Mouse (Mus musculus) brain, embryonic 14.5 days (tissue): ENCODE data around the gene Mepce. TPM values are rescaled to one million over a fixed set of nuclear protein-coding genes. Genes with fewer than 3 reads are reported as not detected.

ENCODE experiments used
- DNase-seq: peaks from one replicate; pipeline ENCODE4 v3.0.0-alpha.2; 2011; ENCODE audit warnings: low read depth
- CTCF ChIP-seq: fragments of 200-500 bp; IDR thresholded peaks from 2 replicates; pipeline ENCODE4 v1.5.1; 2012; ENCODE audit warnings: inconsistent platforms, mild to moderate bottlenecking, moderate library complexity, borderline replicate concordance; ENCODE audit not compliant: insufficient read depth, insufficient read length; ENCODE audit errors: extremely low read depth
- POLR2A ChIP-seq: fragments of 200-500 bp; IDR thresholded peaks from 2 replicates; pipeline ENCODE4 v1.6.1; 2012; ENCODE audit warnings: mild to moderate bottlenecking, inconsistent platforms, borderline replicate concordance; ENCODE audit not compliant: poor library complexity, insufficient read depth, insufficient read length, severe bottlenecking; ENCODE audit errors: extremely low read depth
- polyA plus RNA-seq: library from polyadenylated mRNA; depleted of rRNA; stranded (reverse); fragments of >200 nt; gene quantifications from 2 replicates; pipeline ENCODE4 v1.2.3, GENCODE M21; 2012

The Mepce gene
- polyA plus RNA-seq, 1 experiment, result 38.5 TPM

DNA sequence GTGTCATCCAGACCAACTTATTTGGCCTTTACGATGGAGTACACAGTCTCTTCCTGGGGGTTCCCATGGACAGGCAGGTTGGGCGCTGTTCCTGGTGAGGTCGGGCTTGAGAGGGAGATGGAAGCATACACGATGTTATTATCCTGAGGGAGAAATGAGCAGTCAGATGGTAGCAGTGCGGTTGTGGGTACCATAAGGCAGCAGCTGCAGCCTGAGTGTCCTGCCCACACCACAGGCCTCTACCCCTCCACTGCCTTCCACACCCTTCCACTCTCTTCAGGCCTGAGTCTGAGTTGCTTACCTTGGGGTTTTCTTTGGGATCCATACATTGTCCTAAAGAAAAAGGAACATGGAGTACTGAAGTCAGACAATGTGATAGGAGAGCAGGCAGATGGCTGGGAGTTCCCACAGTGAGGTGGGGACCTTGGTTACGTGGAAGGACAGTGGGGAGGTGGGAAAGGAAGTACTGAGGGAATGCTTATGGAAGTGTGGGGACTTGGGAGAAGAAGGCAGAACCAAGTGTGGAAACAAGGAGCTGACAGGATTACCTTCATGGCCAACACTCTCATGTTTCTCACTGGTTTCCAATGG, 36.1 kb upstream of the Mepce start:
- TF ChIP-seq CTCF (no peak), POLR2A (no peak)
- no peak for DNase-seq

DNA sequence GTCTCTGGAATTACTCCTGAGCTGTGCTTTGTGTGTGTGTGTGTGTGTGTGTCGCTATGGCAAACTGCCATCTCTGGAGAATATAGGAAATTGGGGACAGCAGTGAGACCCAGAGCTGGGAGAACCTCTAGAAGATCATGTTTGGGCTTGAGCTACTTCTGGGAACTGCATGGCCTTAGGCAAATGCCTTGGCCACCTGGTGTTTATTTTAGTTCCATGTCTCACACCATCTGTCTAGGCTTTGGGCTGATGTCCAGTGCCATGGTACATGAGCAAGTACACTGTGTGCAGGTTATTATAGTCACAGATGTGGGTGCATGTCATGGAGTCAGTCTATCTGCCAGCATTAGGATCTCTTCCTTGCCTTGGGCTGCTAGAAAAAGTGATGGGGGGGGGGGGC, 35.1 kb upstream of the Mepce start:
- DNase-seq, result peak; percentile 29
- no peak for TF ChIP-seq POLR2A
- TF ChIP-seq CTCF, result no peak

DNA sequence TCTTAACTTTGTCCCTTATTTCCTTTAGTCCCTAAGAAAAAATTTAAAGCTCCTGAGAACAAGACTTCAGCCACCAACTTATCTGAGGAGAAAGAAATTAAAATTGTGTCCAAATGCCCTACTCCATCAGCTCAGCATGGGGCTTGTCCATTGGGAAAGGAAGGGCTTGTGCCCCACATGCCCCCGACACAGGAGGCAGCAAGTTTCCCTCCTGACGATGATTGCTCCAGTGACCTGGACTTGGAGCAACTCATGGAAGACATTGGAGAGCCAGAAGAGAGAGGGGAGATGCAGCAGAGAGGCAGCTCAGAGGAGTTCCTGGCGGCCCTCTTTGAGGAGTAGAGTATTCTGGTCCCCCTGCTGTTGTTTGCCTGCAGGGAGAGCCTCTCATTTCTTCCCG, 34.7 kb upstream of the Mepce start:
- no peak for TF ChIP-seq CTCF
- no peak for TF ChIP-seq POLR2A

DNA sequence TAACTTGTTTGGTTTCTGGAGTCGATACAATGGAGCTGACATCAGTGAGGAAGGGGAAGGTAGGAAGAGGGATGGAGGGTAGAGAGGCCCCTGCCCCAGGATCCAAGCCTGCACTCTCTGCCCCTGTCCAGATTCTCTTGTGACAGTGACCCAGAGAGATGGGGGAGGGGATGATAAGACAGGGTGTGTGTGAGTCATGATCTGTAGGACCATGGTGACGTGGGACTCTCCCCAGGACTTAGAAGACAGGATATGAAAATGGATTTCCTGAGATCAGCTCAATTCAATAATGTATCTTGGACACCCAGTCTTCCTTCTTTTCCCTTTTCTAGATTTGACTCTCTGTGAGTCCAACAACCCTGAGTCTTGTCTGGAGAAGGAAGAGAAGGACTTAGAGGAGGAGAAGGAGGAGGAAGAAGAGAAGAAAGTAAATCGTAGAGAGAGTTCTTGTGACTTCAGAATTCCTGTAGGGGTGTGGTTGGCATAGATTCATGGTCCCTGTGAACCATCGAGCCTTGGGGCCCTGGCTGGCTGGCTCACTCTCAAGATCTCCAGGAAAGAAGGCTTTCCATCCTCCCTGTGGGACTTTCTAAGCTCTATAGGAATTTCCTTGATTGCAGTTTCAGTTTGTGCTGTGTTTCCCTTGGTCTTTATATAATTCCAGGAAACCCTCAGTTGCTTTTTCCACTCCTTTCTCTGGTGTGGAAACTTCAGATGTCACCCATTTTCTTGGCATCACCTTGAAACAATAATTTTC, 30.2 kb upstream of the Mepce start:
- TF ChIP-seq POLR2A (no peak), CTCF (no peak)
- DNase-seq, result no peak

More for the DNA sequence above, 34.7 kb upstream of the Mepce start:
- no peak for DNase-seq

DNA sequence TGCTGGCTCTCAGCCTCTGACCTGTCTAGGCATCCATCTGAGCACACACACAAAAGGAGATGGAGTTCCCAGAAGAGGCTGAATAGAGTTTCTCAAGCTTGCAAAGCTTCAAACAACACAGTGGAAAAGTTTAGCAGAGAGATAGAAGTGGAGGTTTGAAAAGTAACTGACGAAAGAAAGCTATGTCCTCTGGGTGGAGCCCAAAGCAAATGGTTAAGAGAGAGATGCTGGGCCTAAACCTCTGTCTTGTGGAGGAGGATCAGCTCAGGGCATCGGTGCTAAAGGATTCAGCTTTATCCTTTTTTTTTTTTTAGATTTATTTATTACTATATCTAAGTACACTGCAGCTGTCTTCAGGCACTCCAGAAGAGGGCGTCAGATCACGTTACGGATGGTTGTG, 20.9 kb upstream of the Mepce start:
- TF ChIP-seq CTCF (no peak), POLR2A (no peak)
- DNase-seq, result no peak

DNA sequence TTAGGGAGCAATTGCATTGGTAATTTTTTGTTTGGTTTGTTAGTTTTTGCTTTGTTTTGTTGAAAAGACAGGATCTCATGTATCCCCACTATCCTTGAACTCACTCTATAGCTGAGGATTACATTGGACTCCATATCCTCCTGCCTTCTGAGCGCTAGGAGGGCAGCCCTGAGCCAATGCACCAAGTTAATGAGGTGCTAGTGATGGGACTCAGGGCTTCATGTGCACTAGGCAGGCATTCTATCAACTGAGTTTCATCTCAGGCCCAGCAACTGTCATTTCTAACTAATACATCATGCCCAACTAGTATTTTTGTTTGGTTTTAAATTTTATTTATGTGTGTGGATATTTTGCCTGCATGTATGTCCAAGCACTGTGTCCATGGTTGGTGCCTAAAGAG, 18.7 kb upstream of the Mepce start:
- no peak for TF ChIP-seq CTCF
- TF ChIP-seq POLR2A, result no peak
- no peak for DNase-seq

DNA sequence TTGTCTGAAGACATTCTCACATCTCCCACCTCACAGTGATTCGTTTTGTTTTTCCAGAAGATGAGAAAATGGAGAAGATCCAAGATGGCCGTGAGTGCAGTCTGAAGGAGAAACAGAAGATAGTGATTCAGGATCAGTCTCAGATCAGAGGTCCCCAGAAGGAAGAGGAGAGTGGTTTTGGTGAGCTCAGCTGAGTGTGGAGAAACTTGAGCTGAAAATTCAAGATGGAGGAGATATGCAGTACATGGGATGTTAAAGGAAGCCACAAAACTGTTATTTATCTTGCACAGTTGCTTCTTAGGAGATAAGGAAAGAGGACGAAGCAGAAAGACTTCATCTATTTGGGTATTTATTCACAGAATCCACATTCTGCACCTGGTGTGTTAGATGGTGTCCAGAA, 13.5 kb upstream of the Mepce start:
- no peak for DNase-seq
- TF ChIP-seq POLR2A (no peak), CTCF (no peak)

DNA sequence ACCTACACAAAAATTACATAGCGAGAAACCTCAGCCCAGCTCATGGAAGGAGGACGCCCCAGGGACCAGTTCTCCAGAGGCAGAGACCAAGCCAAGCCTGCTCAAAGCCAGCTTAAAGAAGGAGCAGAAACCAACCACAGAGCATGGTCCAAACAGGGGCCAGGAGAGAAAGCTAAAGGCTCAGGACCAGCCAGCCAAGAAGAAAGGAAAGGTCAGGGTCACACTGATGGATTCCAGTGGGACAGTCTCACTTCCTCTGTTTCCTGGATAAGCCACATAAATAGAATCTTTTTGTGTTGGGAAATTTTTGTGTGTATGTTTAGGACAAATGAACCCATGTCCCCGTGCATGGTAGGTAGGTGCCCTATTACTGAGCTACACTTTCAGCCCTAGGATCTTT, 9.2 kb upstream of the Mepce start:
- TF ChIP-seq POLR2A, result no peak
- TF ChIP-seq CTCF, result no peak
- DNase-seq, result no peak

DNA sequence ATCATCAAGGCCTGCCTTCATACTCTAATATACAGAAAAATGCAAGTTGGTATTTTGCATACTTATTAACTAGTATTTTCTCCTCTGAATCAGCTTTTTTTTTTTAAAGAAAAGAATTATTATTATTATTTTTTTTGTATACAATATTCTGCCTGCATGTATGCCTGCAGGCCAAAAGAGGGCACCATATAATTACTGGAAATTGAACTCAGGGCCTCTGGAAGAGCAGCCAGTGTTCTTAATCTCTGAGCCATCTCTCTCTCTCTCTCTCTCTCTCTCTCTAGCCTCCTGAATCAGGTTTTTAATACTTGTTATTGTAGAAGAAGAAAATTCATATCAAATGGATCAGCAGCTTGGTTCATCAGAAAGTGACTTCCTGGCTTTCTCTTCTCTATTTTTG, 4.1 kb upstream of the Mepce start:
- TF ChIP-seq POLR2A (no peak), CTCF (no peak)
- no peak for DNase-seq

DNA sequence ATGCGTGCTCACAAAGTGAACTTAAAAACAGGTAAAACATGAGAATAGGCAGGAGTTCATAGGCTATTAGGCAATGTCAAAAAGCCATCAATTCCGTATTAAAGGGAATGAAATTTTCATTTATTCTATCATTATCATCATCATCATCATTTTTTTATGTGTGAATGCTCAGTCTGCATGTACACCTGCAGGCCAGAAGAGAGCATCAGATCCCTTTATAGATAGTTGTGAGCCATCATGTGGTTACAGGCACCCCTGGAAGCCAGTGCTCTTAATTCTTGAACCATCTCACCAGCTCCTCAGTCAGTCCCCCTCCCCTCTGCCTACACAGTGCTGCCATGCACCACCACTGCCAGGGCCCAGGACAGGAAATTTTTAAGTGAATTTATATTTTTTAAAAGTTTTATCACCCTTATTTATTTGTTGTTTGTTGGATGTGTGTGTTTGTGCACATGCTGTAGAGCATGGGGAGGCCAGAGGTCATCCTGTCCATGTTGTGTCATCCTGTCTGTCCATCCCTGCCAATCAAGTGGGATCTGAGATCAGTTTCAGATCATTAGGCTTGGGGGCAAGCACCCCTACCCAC, 1.6 kb upstream of the Mepce start:
- TF ChIP-seq CTCF, result no peak
- no peak for TF ChIP-seq POLR2A
- no peak for DNase-seq

DNA sequence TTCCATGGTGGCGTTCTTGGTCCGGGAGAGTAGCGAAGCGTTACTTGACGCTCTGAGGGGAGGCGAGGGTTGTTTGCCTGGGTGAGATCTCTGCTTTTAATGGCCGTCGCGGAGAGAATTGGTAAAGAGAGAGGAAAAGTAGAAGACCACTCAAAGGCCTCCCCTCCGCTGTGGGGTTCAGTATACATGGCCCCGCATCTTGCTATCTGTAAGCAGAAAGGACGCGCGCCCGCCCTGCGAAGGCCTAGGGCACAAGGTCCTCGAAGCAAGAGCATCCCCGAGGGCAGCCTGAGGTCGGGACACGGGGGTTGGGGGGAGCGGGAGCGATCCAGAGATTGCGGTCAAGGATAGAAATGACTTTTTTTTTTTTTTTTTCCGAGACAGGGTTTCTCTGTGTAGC, 716 bp upstream of the Mepce start:
- no peak for TF ChIP-seq POLR2A
- TF ChIP-seq CTCF, result no peak
- no peak for DNase-seq
